Mouse (Mus musculus): ENCODE results near the gene Gm17606.

Gm17606 gene

DNA sequence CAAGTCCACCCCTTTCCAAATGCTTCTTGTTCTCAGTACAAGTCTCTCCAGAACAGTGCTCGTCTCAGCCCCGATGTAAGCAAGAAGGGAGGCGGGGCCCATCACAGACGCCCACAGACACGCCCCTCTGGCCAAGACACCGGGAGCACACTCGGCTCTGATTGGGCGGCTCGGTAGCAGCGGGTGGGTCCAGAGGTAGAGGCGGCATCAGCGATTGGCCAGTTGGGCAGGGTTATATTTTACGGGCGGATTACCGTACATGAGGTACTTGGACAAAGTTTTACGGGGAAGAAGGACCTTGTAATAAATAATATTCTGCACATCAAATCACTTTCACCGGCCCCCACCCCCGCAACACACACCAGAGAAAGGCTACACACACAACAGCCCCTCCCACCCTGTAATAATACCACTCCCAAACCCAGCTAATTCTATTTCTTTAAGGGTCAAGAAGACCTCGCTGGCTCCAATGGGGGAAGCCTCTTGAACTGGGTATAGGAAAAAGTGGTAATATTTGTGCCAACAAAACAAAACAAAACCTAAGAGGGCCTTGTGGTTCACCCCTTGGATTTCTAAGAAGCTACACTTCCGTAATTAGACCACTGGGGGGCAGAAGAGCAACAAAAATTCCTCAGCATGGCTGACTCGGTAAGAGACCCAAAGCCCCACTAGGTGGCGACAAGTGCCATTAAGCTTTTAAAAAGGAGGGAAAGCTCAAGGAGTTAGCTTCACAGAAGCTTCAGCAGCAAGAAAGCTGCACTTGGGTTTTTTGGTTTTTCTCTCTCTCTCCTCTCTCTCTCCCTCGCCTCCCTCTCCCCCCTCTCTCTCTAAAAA, 10.1 kb downstream of the Gm17606 start:
- in situ Hi-C loops (cut with MboI; ENCODE audit: unreplicated experiment in 2 of 2): loop anchor here (5.0 kb wide), 1 partner anchor 51 kb away; no protein-coding TSS in a partner anchor

DNA sequence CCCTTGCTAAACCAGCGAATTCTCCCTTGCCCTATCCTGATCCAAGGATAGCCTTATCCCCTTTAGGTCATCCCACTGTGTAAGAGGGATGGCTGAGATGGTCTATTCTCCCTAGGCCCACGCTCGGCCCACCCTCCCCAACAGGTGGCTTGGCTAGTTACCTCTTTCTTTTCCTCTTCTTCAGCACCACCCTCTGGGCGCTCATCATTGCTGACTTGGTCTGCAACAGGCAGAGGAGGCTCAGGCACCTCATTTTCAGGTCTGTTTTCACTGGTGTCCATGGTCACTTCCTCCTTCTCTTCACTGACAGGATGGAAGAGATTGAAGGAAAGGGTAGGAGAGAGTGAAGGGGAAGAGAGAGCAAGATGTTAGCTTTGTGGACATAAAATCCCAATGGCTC, 10.8 kb downstream of the Gm17606 start:
- in situ Hi-C loops (cut with MboI; ENCODE audit: unreplicated experiment in 2 of 2): loop anchor here (5.0 kb wide), 1 partner anchor 51 kb away; no protein-coding TSS in a partner anchor

DNA sequence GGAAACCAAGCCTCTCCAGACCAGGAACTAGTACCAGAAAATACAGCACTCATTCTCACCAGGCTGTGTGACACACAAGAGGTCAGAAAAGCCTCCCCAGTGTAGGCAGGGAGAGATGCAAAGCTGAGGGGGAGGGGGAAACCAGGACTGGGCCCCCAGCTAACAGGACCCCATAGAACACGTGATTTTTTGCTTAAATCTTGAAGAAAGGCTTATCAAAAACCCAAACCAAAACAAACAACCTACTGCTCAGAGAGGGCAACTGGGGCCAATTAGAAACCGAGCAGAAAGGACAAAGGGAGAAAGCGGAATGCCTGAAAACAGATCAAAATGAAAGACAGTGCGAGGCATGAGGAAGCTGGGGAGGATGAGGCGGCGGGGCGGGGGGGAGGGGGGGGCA, 12.0 kb downstream of the Gm17606 start:
- in situ Hi-C loops (cut with MboI; ENCODE audit: unreplicated experiment in 2 of 2): loop anchor here (5.0 kb wide), 1 partner anchor 50 kb away; no protein-coding TSS in a partner anchor

DNA sequence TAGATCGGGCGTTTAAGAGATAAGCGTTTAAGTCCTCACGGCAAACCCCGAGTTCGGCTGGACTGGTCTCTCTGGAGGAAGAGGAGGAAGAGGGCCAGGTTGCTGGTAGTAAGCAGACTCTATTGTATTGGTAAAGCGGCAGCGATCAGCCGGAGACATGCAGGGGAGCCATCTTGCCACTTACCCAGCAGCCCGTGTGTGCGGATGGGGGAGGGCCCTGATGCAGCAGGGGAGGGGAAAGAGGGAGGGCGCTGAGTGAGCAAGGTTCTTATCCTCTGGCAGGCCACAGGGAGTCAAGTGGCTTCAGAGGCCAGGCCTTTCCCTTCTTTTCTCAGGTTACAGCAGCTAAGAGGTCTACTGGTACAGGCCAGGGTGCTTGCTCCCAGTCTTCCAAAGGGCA, 12.7 kb downstream of the Gm17606 start:
- in situ Hi-C loops (cut with MboI; ENCODE audit: unreplicated experiment in 2 of 2): loop anchor here (5.0 kb wide), 1 partner anchor 49 kb away; no protein-coding TSS in a partner anchor

DNA sequence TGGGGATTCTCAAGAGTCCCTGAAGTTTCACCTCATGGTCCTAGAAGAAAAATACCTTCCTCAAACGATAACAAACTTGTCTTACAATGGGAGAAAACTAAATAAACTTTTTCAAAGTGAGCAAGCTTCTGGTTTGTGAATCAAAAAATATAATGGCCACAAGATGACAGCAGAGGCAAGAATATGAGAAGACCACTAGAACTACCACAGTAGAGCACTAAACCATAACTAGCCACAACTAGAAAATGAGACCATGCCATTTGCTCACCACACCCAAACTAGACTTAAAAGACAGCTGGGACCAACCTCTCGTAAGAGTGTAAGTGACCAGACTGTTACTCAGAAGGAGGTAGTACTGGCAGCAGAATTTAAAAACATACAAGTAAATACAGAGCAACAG, 19.3 kb downstream of the Gm17606 start:
- in situ Hi-C loops (cut with MboI; ENCODE audit: unreplicated experiment in 2 of 2): no loop called here

DNA sequence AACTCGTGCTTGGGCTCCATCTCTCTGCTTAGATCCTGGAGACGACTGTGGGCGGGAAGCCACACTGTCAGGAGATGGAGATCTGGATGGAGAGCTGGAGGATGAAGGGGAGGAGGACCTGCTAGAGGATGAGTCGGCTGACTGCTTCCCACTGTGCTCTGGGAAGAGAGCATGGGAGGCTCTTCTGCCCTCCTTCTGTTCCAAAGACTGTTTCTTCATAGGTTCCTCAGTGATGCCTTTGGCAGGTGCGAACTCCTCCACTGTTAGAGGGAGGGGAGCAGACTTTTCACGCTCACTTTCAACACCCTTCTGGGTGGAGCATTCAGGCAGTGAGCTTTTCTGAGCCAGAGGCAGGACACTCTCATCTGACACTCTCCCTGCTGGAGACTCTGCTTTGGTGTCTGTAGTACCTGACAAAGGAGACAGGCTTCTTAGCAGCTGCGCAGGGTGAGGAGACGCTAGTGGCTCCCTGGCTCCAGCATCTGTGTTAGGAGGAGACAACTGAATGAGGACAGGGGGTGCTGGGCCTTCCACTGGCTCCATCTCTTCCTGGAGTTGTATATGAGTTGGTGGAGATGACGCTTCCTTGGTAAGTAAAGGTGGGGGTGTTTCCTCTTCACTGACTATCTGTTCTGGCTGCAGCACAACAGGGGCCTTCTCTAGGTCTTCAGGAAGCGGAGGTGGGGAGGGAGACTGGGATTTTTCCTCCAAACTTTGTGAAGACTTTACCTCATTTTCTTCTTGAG, 23.9 kb downstream of the Gm17606 start:
- in situ Hi-C loops (cut with MboI; ENCODE audit: unreplicated experiment in 2 of 2): no loop called here

DNA sequence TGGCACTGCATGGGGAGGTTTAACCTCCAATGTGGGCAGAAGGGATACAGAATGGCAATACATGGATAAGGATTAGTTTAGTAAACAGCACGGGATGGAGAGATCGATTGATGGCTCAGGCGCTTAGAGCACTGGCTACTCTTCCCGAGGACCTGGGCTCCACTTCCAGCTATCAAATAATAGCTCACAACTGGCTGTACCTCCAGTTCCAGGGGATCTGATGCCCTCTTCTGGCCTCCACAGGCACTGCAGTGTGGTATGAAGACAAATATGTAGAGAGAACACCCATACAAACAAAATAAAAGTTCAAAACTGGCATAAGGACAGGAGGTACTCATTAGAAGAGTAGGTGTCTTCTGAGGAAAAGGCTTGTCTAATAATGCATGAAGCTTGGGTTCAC, 28.6 kb downstream of the Gm17606 start:
- in situ Hi-C loops (cut with MboI; ENCODE audit: unreplicated experiment in 2 of 2): no loop called here

DNA sequence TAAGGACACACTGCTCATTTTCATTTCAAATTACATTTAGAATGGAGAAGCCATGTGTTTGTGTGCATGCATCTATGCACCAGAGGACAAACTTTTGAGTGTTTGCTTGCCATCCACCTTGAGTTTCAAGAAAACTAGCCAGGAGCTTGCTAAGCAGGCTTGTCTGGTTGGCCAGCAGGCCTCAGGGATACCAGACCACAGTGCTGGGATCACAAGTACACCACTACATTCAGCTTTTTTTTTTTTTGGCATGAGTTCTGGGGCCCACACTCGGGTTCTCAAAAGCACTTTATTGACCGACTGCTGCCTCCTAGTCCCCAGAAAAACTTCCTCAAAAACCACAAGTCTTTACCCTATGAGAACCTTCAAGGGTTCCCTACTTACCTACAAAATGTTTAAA, 33.6 kb downstream of the Gm17606 start:
- in situ Hi-C loops (cut with MboI; ENCODE audit: unreplicated experiment in 2 of 2): no loop called here

DNA sequence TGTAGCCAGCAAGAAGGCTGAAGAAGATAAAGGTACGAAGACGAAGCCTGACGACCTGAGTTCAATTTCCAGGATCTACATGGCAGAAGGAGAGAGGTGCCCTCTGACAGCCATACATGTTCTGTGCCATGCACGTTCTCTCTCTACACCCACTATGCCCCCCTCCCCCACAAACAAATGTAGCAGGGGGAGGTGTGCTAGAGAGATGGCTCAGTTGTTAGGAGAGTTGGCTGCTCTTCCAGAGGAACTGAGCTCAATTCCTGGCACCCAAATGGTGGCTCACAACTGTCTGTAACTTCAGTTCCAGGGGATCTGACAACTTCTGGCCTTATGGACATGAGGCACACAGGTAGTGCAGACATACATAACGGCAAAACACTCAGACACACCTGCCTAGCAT, 35.5 kb downstream of the Gm17606 start:
- in situ Hi-C loops (cut with MboI; ENCODE audit: unreplicated experiment in 2 of 2): no loop called here

DNA sequence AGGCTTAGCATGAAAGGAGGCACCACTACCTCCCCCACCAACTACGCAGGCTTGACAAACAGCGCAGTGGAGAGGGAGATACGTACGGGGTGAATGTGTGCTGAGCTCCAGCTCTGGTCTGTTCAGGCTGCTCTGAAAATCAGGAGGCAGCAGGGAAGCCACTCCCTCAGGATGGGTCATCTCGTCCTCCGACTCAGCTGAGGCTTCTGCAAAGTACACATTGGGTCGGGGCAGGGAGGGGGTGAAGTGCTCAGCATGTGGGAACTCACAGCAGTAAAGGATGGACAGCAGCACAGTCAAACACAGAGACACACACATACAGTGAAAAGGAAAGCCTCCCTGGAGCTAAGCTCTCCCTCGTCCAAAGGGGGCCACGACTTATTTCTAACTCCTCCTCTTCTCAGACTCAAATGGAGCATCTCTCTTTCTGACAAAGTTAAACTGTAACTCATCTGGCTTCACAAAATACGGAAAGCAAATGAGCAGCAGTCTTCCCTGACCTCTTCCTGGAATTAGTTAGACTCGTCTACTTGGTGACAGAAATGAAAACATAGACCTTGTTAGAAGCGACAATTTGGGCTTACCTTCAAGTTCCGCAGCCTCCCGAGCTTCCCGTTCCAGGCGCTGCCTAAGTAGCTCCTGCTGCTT, 38.0 kb downstream of the Gm17606 start:
- in situ Hi-C loops (cut with MboI; ENCODE audit: unreplicated experiment in 2 of 2): no loop called here

DNA sequence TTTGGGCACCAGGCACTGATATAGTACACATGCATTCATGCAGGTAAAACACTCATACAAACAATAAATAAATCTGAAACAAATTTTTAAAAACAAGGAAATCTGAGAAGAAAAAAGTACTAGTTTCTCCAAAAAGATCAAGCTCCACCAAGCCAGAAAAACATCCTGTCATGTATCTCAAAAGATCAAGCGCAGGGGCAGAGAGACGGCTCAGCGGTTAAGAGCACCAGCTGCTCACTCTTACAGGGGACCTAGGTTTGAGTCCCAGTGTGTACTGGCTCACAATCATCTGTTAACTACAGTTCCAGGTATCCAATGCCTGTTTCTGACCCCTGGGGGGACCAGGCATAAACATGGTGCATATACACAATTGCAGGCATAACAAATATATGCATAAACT, 41.6 kb downstream of the Gm17606 start:
- in situ Hi-C loops (cut with MboI; ENCODE audit: unreplicated experiment in 2 of 2): no loop called here

DNA sequence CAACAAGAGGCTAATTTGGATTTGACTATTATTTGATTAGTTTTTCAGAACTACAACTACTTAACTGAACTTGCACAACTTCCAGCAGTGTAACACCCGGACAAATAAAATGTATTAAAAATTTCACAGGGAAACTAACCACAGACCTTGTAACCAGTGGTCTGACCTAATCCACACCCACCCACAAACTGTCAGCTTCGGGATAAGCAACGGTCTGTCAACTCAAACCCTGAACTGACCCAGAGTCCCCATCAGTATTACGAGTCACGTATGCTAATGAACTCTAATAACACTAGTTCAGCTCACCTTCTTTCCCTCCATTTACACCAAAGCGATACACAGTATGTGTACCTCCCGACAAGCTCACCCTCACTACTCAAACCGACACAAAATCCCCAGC, 44.7 kb downstream of the Gm17606 start:
- in situ Hi-C loops (cut with MboI; ENCODE audit: unreplicated experiment in 2 of 2): no loop called here

DNA sequence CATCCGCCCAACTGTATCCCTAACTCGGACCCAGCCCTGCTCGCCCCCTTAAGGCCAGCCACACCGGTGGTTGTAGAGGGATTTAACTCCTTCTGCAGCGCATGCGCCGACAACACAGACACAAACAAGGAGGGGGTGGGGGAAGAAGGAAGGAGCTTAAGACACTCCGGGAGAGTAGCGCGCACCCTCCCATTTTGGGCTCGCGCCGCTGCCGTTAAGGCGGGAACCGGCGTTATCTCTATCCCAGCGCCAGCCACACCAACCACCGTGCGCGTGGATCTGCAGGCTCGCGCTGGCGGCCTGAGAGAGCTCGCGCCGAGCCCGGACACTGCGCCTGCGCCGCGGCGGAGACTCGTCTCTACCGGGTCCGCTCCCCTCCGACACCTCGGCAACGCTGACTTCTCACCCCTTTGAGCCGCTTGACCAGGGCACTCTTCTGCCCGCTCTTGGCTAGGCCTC, 45.3 kb downstream of the Gm17606 start, which contains the start of gene 1700123O20Rik:
Gene 1700123O20Rik, plus strand, starts transcription at position 154 of the 459 bp plus-strand sequence.
- in situ Hi-C loops (cut with MboI; ENCODE audit: unreplicated experiment in 2 of 2): no loop called here

DNA sequence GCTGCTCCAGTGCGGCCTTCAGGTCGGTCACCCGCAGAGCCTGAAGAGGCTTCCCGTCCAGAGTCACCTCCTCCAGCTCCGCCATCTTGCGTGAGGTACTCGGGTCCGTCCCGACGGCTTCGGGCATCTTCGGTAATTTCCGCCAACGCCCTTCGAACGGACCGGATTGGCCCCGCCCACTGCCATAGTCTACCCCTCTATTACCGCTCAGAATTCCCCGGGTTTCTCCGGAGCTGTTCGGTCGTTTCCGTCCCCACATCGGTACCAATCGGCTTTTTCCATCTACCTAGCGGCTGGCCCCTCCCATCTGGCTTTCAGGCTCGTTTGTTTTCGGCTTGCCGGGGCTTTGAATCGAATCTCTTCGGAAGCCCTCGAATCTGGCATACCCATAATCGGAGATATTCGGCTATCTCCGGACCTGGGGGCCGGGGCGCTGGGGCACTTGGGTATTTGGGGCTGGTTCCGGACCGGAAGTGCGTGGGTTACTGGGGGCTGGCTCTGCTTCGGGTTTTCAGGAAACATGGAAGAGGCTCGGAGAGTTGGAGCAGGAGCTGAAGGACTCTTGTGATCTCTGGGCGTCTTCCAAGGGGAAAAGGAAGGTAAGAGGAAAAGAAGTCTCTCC, 45.9 kb downstream of the Gm17606 start, which contains the start of gene Acin1:
Gene Acin1, minus strand, starts transcription at position 410 of the 622 bp plus-strand sequence.
- in situ Hi-C loops (cut with MboI; ENCODE audit: unreplicated experiment in 2 of 2): no loop called here

DNA sequence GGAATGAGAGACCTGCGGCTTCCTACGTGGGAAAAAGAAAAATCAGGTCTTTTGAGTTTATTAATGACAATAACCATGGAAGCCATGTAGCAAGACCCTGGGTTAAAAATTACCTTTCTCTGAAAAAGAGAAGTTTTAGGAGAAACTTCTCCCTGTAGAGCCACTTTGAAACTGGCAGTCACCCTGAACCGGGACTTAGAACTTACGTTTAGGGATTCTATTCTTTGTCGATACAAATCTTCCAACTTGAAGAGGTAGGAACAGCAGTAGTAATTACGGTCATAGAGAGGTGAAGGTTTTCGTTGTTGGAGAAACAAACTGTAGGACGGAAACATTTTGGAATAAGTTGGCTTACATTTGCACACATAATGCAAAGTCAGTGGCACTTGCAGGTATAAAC, 46.5 kb downstream of the Gm17606 start:
- in situ Hi-C loops (cut with MboI; ENCODE audit: unreplicated experiment in 2 of 2): no loop called here

DNA sequence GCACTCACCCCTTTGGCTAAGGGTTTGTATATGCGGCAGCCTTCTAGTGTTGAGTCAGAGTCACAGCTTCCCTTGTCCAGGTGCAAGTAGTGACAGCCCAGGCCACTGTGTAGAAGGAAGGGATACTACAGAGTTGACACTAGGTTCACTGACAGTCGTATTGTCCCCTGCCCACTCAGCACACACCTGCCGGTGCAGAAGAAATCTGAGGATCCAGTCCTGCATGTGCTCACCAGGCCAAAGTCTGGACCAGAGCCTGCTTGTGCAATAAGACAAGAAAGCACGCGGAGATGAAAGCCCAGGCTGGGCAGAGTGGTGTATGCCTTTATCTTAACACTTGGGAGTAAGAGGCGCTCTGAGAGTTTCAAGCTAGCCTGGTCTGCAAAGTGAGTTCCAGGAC, 54.3 kb downstream of the Gm17606 start:
- in situ Hi-C loops (cut with MboI; ENCODE audit: unreplicated experiment in 2 of 2): no loop called here

DNA sequence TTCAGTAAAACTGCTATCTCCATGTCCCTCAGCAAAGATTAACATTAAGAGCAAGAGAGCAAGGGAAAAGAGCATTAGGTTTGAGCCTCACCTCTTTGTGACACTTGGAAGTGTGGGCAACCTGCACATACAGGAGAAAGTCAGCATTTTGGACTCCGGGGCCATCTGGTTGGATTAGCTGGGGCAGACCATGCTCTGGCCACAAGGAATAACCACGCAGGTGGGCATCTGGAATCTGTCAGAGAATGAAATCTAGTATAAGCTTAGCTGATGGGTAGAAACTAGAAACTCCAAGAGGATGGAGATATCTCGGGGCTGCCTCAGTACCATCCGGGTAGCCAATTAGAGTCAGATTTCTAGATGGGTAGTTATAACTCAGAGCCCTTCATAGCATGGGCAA, 56.0 kb downstream of the Gm17606 start:
- in situ Hi-C loops (cut with MboI; ENCODE audit: unreplicated experiment in 2 of 2): no loop called here

Data from v-Abl transformed pro-B cells (cell line).